Mouse (Mus musculus) intestine, embryonic 15.5 days (tissue): Measurements from ENCODE around the gene C3ar1. TPM values are rescaled to one million over a fixed set of nuclear protein-coding genes. Genes with fewer than 3 reads are reported as not detected.

Source experiments
- ATAC-seq: fragments of 200-750 bp; cut with Nextera tagmentation; 2 replicates; pipeline ENCODE4 v1.8.0; 2017; ENCODE audit warnings: moderate TSS enrichment, moderate library complexity
- H3K27ac ChIP-seq: fragments of 300-500 bp; sonication (generic); 2 replicates; pipeline ENCODE4 v1.5.1; 2015; ENCODE audit warnings: mild to moderate bottlenecking, inconsistent platforms
- H3K27me3 ChIP-seq: fragments of 300-500 bp; sonication (generic); replicated peaks from 2 replicates; pipeline ENCODE4 v1.6.1; 2015; ENCODE audit warnings: inconsistent platforms
- H3K36me3 ChIP-seq: fragments of 300-500 bp; sonication (generic); 2 replicates; pipeline ENCODE4 v1.6.1; 2015; ENCODE audit warnings: inconsistent platforms
- H3K4me1 ChIP-seq: fragments of 300-500 bp; sonication (generic); replicated peaks from 2 replicates; pipeline ENCODE4 v1.6.1; 2015; ENCODE audit warnings: inconsistent platforms
- H3K4me2 ChIP-seq: fragments of 300-500 bp; sonication (generic); replicated peaks from 2 replicates; pipeline ENCODE4 v1.6.1; 2015; ENCODE audit warnings: mild to moderate bottlenecking, inconsistent platforms
- H3K4me3 ChIP-seq: fragments of 300-500 bp; sonication (generic); replicated peaks from 2 replicates; pipeline ENCODE4 v1.5.1; 2015; ENCODE audit warnings: inconsistent platforms
- H3K9ac ChIP-seq: fragments of 300-500 bp; sonication (generic); 2 replicates; pipeline ENCODE4 v1.6.1; 2015; ENCODE audit warnings: inconsistent platforms
- H3K9me3 ChIP-seq: fragments of 300-500 bp; sonication (generic); 2 replicates; pipeline ENCODE4 v1.6.1; 2016; ENCODE audit warnings: inconsistent platforms
- WGBS: fragments of 180-500 bp; shearing (Covaris S2); methylation state at CpG from one replicate; pipeline ENCODE4 v1.1.7; 2015; 5-methylcytosine and 5-hydroxymethylcytosine counted together
- polyA plus RNA-seq: library from polyadenylated mRNA; unstranded; fragments of >200 nt; fragmentation: Nextera tagmentation; extraction: Ambion mirVana; gene quantifications from 2 replicates; pipeline ENCODE4 v1.2.1, GENCODE M21; 2015

C3ar1 gene
- polyA plus RNA-seq, 1 experiment from 2014 or later = 2.5 TPM

DNA sequence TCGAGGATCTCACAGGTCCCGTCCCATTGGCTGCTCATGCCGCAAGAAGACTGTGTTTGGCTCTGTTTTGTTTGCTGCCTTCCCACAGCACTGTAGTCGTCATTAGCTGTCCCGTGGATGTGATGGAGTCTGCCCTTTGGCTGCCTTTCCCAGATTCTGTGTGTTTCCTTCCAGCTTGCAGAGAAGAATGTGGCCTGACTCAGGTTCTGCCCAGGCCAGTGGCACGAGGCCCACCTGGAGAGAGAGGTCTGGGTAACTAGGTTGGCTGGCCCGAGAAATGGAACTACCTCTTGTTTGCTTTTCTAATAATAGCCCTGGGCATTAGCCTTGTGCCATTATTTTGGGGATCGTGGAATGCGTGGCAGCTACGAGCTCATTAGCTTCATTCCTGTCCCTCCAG lies 31.9 kb downstream of the C3ar1 start:
- no peak overlapping the region for H3K4me3 ChIP-seq
- H3K27ac ChIP-seq = no peak overlapping the region
- H3K9me3 ChIP-seq = no peaks in the 10 kb centered on the region
- H3K4me1 ChIP-seq = peaks cover 34% of the 10 kb centered on the region
- H3K4me2 ChIP-seq = no peak overlapping the region
- no peak for ATAC-seq
- no peak overlapping the region for H3K9ac ChIP-seq
- no peaks in the 10 kb centered on the region for H3K27me3 ChIP-seq
- 67% methylated on average over 10 of the region's 10 CpGs for WGBS
- no peaks in the 10 kb centered on the region for H3K36me3 ChIP-seq

DNA sequence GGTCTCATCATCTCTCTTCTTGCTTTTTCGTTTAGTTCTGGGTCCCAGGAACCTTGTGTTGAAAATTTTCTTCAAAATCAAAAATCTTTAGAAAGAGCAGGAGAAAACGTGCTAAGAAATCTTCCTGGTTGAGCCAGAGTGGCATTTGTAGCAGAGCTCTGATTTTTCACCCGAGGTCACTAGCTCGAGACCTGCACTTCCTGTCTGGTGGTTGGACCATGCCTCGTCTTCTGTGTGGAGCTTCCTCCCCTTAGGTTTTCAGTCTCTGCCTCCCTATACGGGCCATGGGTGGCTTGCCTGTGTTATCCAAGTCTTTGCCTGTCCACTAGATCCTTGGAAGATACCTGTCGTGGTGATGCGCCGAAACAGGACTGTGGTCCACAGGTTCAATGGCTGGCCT lies 34.1 kb downstream of the C3ar1 start:
- peaks cover 32% of the 10 kb centered on the region for H3K4me1 ChIP-seq
- no peak overlapping the region for H3K9ac ChIP-seq
- WGBS = 64% methylated on average over 9 of the region's 9 CpGs

DNA sequence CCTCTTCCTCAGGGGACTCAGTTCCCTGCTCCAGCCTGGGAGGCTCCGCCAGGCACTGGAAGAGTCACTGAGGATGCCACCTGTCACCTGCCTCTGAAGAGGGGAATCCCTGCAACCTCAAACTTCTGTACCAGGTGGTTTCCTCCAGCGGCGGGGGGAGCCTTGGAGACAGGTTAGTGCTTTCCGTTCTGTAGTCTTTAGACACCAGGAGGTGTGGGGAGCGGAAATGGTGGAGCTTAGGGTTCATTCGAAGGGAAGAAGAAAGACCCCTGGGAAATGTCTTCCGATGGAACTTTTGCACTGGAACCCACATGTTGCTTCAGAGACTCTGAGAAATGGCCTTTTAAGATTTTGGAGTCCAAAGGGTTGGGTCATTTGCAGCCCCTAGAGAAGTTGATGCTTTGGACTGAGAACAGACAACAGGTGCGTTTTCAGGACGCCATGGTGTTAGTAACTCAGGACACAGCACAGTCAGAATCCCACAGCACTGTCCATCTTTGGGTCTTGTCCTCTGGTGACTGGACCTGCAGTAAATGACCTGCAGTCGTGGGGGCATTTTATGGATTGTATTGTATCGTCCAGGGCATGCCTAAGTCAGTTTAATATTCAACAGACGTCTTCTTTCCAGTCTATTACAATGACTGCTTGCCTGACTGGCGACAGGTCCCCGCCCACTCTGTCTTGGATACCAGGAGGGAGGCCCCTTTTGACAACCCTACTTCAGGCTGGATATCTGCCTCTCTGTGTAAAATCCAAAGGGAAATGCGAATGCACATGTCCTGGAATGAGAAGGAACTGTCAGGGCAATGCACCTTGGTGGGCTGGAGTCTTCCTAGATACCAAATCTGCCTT lies 34.9 kb downstream of the C3ar1 start:
- peak; percentile 13; the same call in 1 of the 2 replicates for ATAC-seq
- 29% methylated on average over 15 of the region's 15 CpGs for WGBS
- Histone ChIP-seq H3K27me3 (no peaks in the 10 kb centered on the region), H3K4me2 (peak overlapping the region; percentile 84), H3K9ac (peak overlapping the region; percentile 89), H3K36me3 (no peaks in the 10 kb centered on the region), H3K27ac (no peak overlapping the region), H3K4me3 (peak overlapping the region; percentile 94), H3K4me1 (peaks cover 26% of the 10 kb centered on the region), H3K9me3 (no peaks in the 10 kb centered on the region)

More for the DNA sequence above, 34.1 kb downstream of the C3ar1 start:
- Histone ChIP-seq H3K27me3 (no peaks in the 10 kb centered on the region), H3K9me3 (no peaks in the 10 kb centered on the region), H3K36me3 (no peaks in the 10 kb centered on the region), H3K4me2 (peak overlapping the region; percentile 84), H3K27ac (no peak overlapping the region), H3K4me3 (no peak overlapping the region)
- no peak for ATAC-seq

GRCm38 (mm10) chr6:122820071-122820798 lies 35.7 kb downstream of the C3ar1 start:
- Histone ChIP-seq H3K4me2 (peak overlapping the region; percentile 84), H3K4me1 (peaks cover 18% of the 10 kb centered on the region), H3K4me3 (peak overlapping the region; percentile 94), H3K27me3 (no peaks in the 10 kb centered on the region), H3K9ac (peak overlapping the region; percentile 89), H3K9me3 (no peaks in the 10 kb centered on the region), H3K36me3 (no peaks in the 10 kb centered on the region), H3K27ac (peak overlapping the region; percentile 77)
- WGBS = under 1% methylated on average over 38 of the region's 38 CpGs
- peak; percentile 71 for ATAC-seq

GRCm38 (mm10) chr6:122819306-122820070 lies 36.5 kb downstream of the C3ar1 start, which contains the start of gene Foxj2:
TSS of gene Foxj2 (plus strand) at chr6:122819914.
- Histone ChIP-seq H3K9me3 (no peaks in the 10 kb centered on the region), H3K4me1 (peaks cover 18% of the 10 kb centered on the region), H3K36me3 (no peaks in the 10 kb centered on the region), H3K4me3 (peak within 1 kb of the TSS; percentile 94), H3K27me3 (no peaks in the 10 kb centered on the region), H3K9ac (peak within 1 kb of the TSS; percentile 89), H3K4me2 (peak within 1 kb of the TSS; percentile 84), H3K27ac (peak within 1 kb of the TSS; percentile 77)
- ATAC-seq = peak; percentile 92
- WGBS = 1% methylated on average over 50 of the region's 61 CpGs

- no peaks in the 10 kb centered on the region for H3K9me3 ChIP-seq
- H3K27ac ChIP-seq = no peak overlapping the region
- ATAC-seq = no peak
- no peak overlapping the region for H3K4me3 ChIP-seq
- WGBS = 88% methylated on average over 4 of the region's 4 CpGs
- no peaks in the 10 kb centered on the region for H3K27me3 ChIP-seq
- 0 out of 2 replicates have a peak, but pooled peaks cover 3% of the 10 kb centered on the region for H3K4me1 ChIP-seq
- H3K36me3 ChIP-seq = no peaks in the 10 kb centered on the region
- H3K4me2 ChIP-seq = no peak overlapping the region
- no peak overlapping the region for H3K9ac ChIP-seq
Observed at GRCm38 (mm10) chr6:122813640-122814039, 42.3 kb downstream of the C3ar1 start.

- Histone ChIP-seq H3K4me3 (no peak overlapping the region), H3K36me3 (no peaks in the 10 kb centered on the region), H3K9ac (no peak overlapping the region), H3K4me1 (0 out of 2 replicates have a peak, but pooled peaks cover 3% of the 10 kb centered on the region), H3K4me2 (no peak overlapping the region), H3K27ac (no peak overlapping the region), H3K9me3 (no peaks in the 10 kb centered on the region), H3K27me3 (no peaks in the 10 kb centered on the region)
- WGBS = 92% methylated on average over 4 of the region's 4 CpGs
- no peak for ATAC-seq
Observed at GRCm38 (mm10) chr6:122812716-122813115, 43.2 kb downstream of the C3ar1 start.

DNA sequence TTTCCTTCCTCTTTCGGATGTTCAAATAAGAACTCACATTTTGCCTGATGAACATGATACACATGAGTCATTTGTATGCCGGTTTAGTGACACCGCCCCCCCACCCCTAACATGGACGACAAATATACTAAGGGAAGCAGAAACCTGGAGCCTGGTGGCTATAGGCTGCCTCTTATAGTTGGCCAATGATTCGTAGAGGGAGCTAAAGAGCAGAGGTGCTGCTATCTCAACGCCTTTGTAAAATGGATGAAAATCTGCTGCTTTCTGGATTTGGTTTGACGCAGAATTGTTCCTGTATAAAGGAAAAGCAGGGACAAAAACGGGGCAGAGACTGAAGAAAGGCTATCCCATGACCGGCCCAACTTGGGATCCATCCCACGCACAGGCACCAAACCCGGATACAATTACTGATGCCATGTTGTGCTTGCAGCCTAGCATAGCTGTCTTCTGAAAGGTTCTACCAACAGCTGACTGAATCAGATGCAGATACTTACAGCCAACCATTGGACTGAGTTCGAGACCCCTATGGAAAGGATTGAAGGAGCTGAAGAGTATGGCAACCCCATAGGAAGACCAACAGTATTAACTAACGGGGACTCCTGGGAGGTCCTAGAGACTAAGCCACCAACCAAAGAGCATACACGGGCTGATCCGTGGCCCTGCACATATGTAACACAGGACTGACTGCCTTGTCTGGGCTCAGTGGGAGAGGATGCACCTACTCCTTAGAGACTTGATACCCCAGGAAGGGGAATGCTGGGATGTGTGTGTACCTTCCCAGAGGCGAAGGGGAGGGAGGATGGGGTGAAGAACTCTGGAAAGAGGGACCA lies 44.0 kb downstream of the C3ar1 start:
- Histone ChIP-seq H3K27ac (peak overlapping the region; percentile 100), H3K27me3 (no peaks in the 10 kb centered on the region), H3K4me3 (peak overlapping the region; percentile 70), H3K4me2 (peak overlapping the region; percentile 54), H3K9ac (no peak overlapping the region; the same call in 1 of the 2 replicates), H3K9me3 (no peaks in the 10 kb centered on the region), H3K36me3 (no peaks in the 10 kb centered on the region), H3K4me1 (0 out of 2 replicates have a peak, but pooled peaks cover 3% of the 10 kb centered on the region)
- WGBS = 27% methylated on average over 16 of the region's 16 CpGs
- ATAC-seq = peak; percentile 64

DNA sequence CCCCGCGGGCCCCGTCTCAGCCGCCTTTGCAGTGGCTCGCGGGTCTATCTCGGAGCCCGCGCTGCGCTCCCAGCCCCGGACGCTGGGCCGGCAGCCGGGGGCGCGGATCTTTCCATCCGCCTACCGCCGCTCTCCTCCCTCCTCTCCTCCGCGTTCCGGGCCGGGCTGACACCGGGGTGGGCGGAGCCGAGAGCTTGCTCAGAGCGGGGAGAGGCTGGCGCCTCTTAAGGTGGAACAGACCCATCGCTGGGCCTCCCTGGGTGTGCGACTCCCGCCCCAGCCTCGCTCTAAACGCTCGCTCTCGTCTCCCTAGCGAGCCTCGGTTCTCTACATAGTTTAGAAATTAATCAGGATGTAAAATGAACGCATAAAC lies 44.7 kb downstream of the C3ar1 start:
- Histone ChIP-seq H3K27ac (peak overlapping the region; percentile 100), H3K4me1 (0 out of 2 replicates have a peak, but pooled peaks cover 3% of the 10 kb centered on the region), H3K27me3 (no peaks in the 10 kb centered on the region), H3K36me3 (no peaks in the 10 kb centered on the region), H3K4me3 (peak overlapping the region; percentile 70), H3K9me3 (no peaks in the 10 kb centered on the region), H3K4me2 (peak overlapping the region; percentile 54), H3K9ac (peak overlapping the region; percentile 65)
- WGBS = under 1% methylated on average over 38 of the region's 38 CpGs
- peak; percentile 97 for ATAC-seq

GRCm38 (mm10) chr6:122810615-122811279 lies 45.2 kb downstream of the C3ar1 start:
- Histone ChIP-seq H3K9ac (peak overlapping the region; percentile 65), H3K27me3 (no peaks in the 10 kb centered on the region), H3K4me2 (peak overlapping the region; percentile 54), H3K27ac (peak overlapping the region; percentile 100), H3K4me3 (peak overlapping the region; percentile 70), H3K4me1 (0 out of 2 replicates have a peak, but pooled peaks cover 3% of the 10 kb centered on the region), H3K9me3 (no peaks in the 10 kb centered on the region), H3K36me3 (no peaks in the 10 kb centered on the region)
- under 1% methylated on average over 30 of the region's 30 CpGs for WGBS
- peak; percentile 98 for ATAC-seq
